Mouse (Mus musculus): ENCODE results near the gene Agr2. TPM values are rescaled to one million over a fixed set of nuclear protein-coding genes. Genes with fewer than 3 reads are reported as not detected.

Gene Agr2
- 2,242 TPM for polyA plus RNA-seq (2014; fragmentation: Illumina TruSeq; extraction: RNeasy Lipid Tissue Mini Kit (QIAGEN cat#74804); ENCODE audit: low read depth, low replicate concordance)

DNA sequence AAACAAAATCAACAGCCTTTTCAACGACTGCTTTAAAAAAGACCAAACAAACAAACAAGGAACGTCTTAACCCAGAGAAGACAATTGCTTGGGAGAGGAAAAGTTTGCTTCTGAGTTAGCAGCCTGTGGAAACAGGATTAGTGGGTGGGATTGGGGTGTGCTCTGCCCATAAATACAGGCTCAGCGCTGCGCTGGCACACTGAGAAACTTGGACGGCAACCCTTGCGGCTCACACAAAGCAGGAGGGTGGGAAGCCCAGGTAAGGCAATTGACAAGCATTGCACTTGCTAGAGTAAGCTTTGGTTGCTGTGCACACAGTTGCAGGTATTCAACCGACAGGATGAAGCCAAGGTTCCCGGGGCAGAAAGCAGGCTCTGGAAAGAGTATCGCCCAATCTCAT is at the start of gene Agr2:
Gene Agr2, plus strand, starts transcription at position 197 of the 400 bp plus-strand sequence.

DNA sequence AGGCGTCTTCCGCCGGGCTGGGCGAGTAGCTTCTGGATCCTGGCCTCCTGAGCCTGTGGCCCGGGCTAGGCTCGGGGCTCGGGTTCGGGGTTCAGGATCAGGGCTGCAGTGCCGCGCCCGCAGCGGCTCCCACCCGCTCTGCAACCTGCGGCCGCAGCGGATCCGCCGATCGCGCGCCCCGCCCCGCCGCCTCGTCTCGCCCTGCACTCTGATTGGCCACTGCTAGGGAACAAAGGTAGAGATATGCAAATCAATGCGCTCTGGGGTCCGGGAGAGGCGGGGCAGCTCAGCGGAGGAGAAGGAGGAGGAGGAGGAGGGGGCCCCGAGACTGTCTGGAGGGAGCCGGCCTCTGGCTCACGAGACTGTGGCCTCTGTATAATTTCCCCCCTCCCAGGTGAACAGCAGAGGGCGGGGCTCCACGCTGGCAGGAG is 49.7 kb downstream of the Agr2 start, which contains the start of gene Tspan13:
Gene Tspan13, minus strand, starts transcription at position 153 of the 431 bp plus-strand sequence.

Other genes starting within 250 kb of the Agr2 start
- 6.2 TPM for gene Agr3, start 67.3 kb upstream of the Agr2 start, polyA plus RNA-seq (2014; fragmentation: Illumina TruSeq; extraction: RNeasy Lipid Tissue Mini Kit (QIAGEN cat#74804); ENCODE audit: low read depth, low replicate concordance)
- gene Tspan13, start 49.6 kb downstream of the Agr2 start, polyA plus RNA-seq (2014; fragmentation: Illumina TruSeq; extraction: RNeasy Lipid Tissue Mini Kit (QIAGEN cat#74804); ENCODE audit: low read depth, low replicate concordance): 320 TPM
- gene Ankmy2, start 164.2 kb downstream of the Agr2 start, polyA plus RNA-seq (2014; fragmentation: Illumina TruSeq; extraction: RNeasy Lipid Tissue Mini Kit (QIAGEN cat#74804); ENCODE audit: low read depth, low replicate concordance): 53.8 TPM
- gene Bzw2, start 165.2 kb downstream of the Agr2 start, polyA plus RNA-seq (2014; fragmentation: Illumina TruSeq; extraction: RNeasy Lipid Tissue Mini Kit (QIAGEN cat#74804); ENCODE audit: low read depth, low replicate concordance): 62.6 TPM

All from sigmoid colon, adult 10 weeks (tissue).